Mouse (Mus musculus) stomach, embryonic 14.5 days (tissue): ENCODE measurements around the gene Cav1. TPM values are rescaled to one million over a fixed set of nuclear protein-coding genes. Genes with fewer than 3 reads are reported as not detected.

ENCODE experiments used
- ATAC-seq: fragments of 200-750 bp; cut with Nextera tagmentation; 2 replicates; pipeline ENCODE4 v1.8.0; 2017; ENCODE audit warnings: low read depth, moderate TSS enrichment; ENCODE audit not compliant: insufficient number of reproducible peaks, insufficient read depth, low FRiP score
- H3K27ac ChIP-seq: fragments of 300-500 bp; sonication (generic); 2 replicates; pipeline ENCODE4 v1.5.1; 2014; ENCODE audit warnings: mild to moderate bottlenecking, low read length, moderate library complexity, mixed read lengths
- H3K27me3 ChIP-seq: fragments of 300-500 bp; sonication (generic); 2 replicates; pipeline ENCODE4 v1.6.1; 2014; ENCODE audit warnings: low read length, control low read depth, mixed read lengths; ENCODE audit not compliant: control insufficient read depth, insufficient read depth
- H3K36me3 ChIP-seq: fragments of 300-500 bp; sonication (generic); 2 replicates; pipeline ENCODE4 v1.6.1; 2014; ENCODE audit warnings: mild to moderate bottlenecking, control low read depth, low read length, moderate library complexity, mixed read lengths; ENCODE audit not compliant: control insufficient read depth, insufficient read depth
- H3K4me1 ChIP-seq: fragments of 300-500 bp; sonication (generic); 2 replicates; pipeline ENCODE4 v1.6.1; 2014; ENCODE audit warnings: low read length, control low read depth, mixed read lengths; ENCODE audit not compliant: control insufficient read depth, insufficient read depth
- H3K4me2 ChIP-seq: fragments of 300-500 bp; sonication (generic); replicated peaks from 2 replicates; pipeline ENCODE4 v1.6.1; 2014; ENCODE audit warnings: low read depth, low read length, control low read depth
- H3K4me3 ChIP-seq: fragments of 300-500 bp; sonication (generic); 2 replicates; pipeline ENCODE4 v1.5.1; 2014; ENCODE audit warnings: low read depth, low read length, control low read depth
- H3K9ac ChIP-seq: fragments of 300-500 bp; sonication (generic); replicated peaks from 2 replicates; pipeline ENCODE4 v1.6.1; 2014; ENCODE audit warnings: low read depth, mild to moderate bottlenecking, control low read depth, low read length, moderate library complexity, mixed read lengths
- H3K9me3 ChIP-seq: fragments of 300-500 bp; sonication (generic); 2 replicates; pipeline ENCODE4 v1.6.1; 2016; ENCODE audit warnings: low read depth, low read length, control low read depth; ENCODE audit not compliant: control insufficient read depth
- WGBS: fragments of 180-500 bp; shearing (Covaris S2); extraction: QIAGEN DNeasy Blood & Tissue Kit; methylation state at CpG from one replicate; pipeline ENCODE4 v1.1.7; 2014; 5-methylcytosine and 5-hydroxymethylcytosine counted together
- polyA plus RNA-seq: library from polyadenylated mRNA; unstranded; fragments of >200 nt; fragmentation: Nextera tagmentation; extraction: Ambion mirVana; gene quantifications from 2 replicates; pipeline ENCODE4 v1.2.1, GENCODE M21; 2014

The Cav1 gene
- polyA plus RNA-seq, 1 experiment from 2014 or later = 350 TPM

DNA sequence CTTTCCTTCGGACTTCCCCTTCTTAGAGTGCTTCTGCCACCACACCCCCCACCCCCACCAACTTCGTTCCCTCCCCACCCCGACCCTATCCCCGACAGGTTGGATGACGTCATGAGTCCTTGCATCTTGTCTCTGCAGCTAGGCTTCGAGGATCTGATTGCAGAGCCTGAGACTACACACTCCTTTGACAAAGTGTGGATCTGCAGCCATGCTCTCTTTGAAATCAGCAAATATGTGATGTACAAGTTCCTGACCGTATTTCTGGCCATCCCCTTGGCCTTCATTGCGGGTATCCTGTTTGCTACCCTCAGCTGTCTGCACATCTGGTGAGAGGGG is 24.4 kb upstream of the Cav1 start:
- Histone ChIP-seq H3K36me3 (no peaks in the 10 kb centered on the region), H3K9ac (peak overlapping the region; percentile 49; the same call in 1 of the 2 replicates), H3K4me3 (peak overlapping the region; percentile 42), H3K4me2 (peak overlapping the region; percentile 82), H3K27me3 (no peaks in the 10 kb centered on the region), H3K27ac (peak overlapping the region; percentile 73; the same call in 1 of the 2 replicates), H3K4me1 (peaks cover 10% of the 10 kb centered on the region), H3K9me3 (no peaks in the 10 kb centered on the region)
- 18% methylated on average over 8 of the region's 8 CpGs for WGBS
- ATAC-seq = peak; percentile 39; the same call in 1 of the 2 replicates

- H3K9me3 ChIP-seq = no peaks in the 10 kb centered on the region
- H3K4me3 ChIP-seq = peak overlapping the region; percentile 42
- peaks cover 10% of the 10 kb centered on the region for H3K4me1 ChIP-seq
- no peaks in the 10 kb centered on the region for H3K36me3 ChIP-seq
- 0 out of 2 replicates have a peak, but pooled peaks have one; percentile 46 for ATAC-seq
- H3K4me2 ChIP-seq = peak overlapping the region; percentile 82
- H3K9ac ChIP-seq = peak overlapping the region; percentile 49; the same call in 1 of the 2 replicates
- no peaks in the 10 kb centered on the region for H3K27me3 ChIP-seq
- H3K27ac ChIP-seq = peak overlapping the region; percentile 73
- 30% methylated on average over 5 of the region's 5 CpGs for WGBS
These were observed 24.0 kb upstream of the Cav1 start for GRCm38 (mm10) chr6:17282159-17282558.

DNA sequence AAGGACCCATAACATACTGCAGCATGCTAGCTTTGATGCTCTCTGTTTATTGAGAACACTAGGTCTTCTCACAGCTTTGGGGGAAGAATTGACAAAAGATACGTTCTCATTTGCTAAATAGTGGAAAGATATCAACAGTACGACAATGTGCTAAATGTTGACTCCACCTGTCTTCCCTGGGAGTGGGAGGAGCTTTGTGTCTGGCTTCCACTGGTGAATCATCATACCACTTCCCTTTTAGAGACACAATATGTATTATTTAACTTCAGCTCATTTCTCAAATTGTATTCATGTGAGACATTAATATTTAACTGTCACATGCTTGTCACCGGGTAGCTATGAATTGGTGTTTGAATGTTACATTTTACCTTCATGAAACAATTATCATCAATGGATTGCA is 22.3 kb upstream of the Cav1 start:
- H3K4me3 ChIP-seq = no peak overlapping the region
- 75% methylated on average over 3 of the region's 3 CpGs for WGBS

DNA sequence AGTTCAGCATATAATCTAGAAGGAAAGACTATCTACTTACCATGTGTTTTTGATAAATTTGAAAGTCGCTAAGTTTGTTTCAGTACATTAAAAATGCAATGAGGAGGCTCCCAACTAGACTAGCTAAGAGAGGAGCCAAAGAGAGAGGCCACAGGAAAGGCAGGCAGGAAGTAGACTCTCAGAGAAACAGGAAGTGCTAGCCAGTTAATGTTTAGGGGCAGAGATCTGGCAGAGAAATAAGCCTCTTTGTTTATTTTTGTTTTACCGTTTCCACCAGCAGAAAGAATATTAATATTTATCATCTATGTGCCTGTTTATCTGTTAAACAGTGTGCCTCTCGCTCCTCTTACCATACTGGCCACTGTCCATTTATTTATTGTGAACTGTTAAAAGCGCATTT is 19.8 kb upstream of the Cav1 start:
- Histone ChIP-seq H3K4me2 (no peak overlapping the region), H3K4me3 (no peak overlapping the region), H3K4me1 (peaks cover 10% of the 10 kb centered on the region), H3K9me3 (no peaks in the 10 kb centered on the region), H3K27ac (no peak overlapping the region), H3K36me3 (no peaks in the 10 kb centered on the region), H3K9ac (no peak overlapping the region), H3K27me3 (no peaks in the 10 kb centered on the region)
- ATAC-seq = no peak
- 64% methylated on average over 4 of the region's 4 CpGs for whole genome bisulfite sequencing

More for the DNA sequence above, 22.3 kb upstream of the Cav1 start:
- peaks cover 10% of the 10 kb centered on the region for H3K4me1 ChIP-seq
- H3K9me3 ChIP-seq = no peaks in the 10 kb centered on the region
- no peaks in the 10 kb centered on the region for H3K27me3 ChIP-seq
- no peak for ATAC-seq
- no peak overlapping the region for H3K9ac ChIP-seq
- no peak overlapping the region for H3K4me2 ChIP-seq
- no peak overlapping the region for H3K27ac ChIP-seq
- no peaks in the 10 kb centered on the region for H3K36me3 ChIP-seq

DNA sequence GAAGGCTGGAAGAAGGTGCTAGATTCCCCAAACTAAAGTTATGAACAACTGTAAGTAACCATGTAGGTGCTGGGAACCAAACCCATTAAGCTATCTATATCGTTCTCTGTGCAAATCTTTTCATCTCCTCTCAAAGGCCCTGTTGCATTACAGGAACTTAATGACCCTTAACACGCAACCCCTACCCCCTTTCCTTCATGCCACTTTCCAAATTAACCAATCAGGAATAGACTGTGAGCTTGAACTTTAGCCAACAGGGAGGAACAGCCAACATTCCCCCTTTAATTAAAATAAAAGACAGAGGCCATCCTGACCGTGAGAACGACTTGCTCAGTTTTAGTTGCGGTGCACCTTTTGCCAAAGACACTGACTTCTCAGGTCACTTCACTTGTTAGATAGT is 11.0 kb upstream of the Cav1 start:
- H3K4me3 ChIP-seq = no peak overlapping the region
- H3K27ac ChIP-seq = no peak overlapping the region
- H3K4me2 ChIP-seq = no peak overlapping the region
- no peaks in the 10 kb centered on the region for H3K9me3 ChIP-seq
- H3K36me3 ChIP-seq = no peaks in the 10 kb centered on the region
- H3K4me1 ChIP-seq = no peaks in the 10 kb centered on the region
- H3K27me3 ChIP-seq = no peaks in the 10 kb centered on the region
- ATAC-seq = no peak
- no peak overlapping the region for H3K9ac ChIP-seq
- WGBS = 87% methylated on average over 5 of the region's 5 CpGs

- Histone ChIP-seq H3K9me3 (no peaks in the 10 kb centered on the region), H3K4me3 (peak overlapping the region; percentile 43), H3K36me3 (no peaks in the 10 kb centered on the region), H3K4me1 (no peaks in the 10 kb centered on the region), H3K4me2 (peak overlapping the region; percentile 76), H3K27ac (peak overlapping the region; percentile 78), H3K27me3 (0 out of 2 replicates have a peak, but pooled peaks cover 4% of the 10 kb centered on the region), H3K9ac (peak overlapping the region; percentile 46)
- ATAC-seq = peak; percentile 31; the same call in 1 of the 2 replicates
- WGBS = under 1% methylated on average over 19 of the region's 19 CpGs
These were observed 629 bp downstream of the Cav1 start for GRCm38 (mm10) chr6:17306602-17307325.

DNA sequence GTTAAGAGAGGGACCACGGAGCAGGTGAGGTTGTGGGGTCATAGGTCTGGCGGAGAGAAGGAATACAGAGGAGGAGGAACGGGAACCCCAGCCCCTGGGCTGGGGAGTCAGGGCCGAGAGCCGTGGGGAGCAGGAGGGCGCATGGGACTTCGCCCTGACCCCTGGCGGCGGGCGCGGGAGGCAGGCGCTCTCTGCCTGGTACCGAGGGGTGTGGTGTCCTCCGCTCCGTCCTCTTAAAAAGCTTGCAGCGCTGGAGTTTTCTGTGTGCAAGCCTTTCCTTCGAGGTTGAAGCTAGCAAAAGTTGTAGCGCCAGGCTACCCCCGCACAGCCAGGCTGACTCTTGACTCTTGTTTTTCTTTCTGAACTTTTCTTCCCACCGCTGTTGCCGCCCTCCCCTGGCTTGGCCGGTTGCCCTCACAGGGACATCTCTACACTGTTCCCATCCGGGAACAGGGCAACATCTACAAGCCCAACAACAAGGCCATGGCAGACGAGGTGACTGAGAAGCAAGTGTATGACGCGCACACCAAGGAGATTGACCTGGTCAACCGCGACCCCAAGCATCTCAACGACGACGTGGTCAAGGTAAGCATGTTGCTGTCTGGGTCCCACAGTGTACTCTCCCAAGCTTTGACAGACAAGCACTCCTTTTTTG is 1.5 kb downstream of the Cav1 start:
- Histone ChIP-seq H3K9ac (peak overlapping the region; percentile 46), H3K4me3 (peak overlapping the region; percentile 43), H3K27ac (peak overlapping the region; percentile 78), H3K4me1 (no peaks in the 10 kb centered on the region), H3K4me2 (peak overlapping the region; percentile 76), H3K36me3 (no peaks in the 10 kb centered on the region), H3K27me3 (0 out of 2 replicates have a peak, but pooled peaks cover 4% of the 10 kb centered on the region), H3K9me3 (no peaks in the 10 kb centered on the region)
- 3% methylated on average over 31 of the region's 31 CpGs for WGBS
- peak; percentile 81 for ATAC-seq

DNA sequence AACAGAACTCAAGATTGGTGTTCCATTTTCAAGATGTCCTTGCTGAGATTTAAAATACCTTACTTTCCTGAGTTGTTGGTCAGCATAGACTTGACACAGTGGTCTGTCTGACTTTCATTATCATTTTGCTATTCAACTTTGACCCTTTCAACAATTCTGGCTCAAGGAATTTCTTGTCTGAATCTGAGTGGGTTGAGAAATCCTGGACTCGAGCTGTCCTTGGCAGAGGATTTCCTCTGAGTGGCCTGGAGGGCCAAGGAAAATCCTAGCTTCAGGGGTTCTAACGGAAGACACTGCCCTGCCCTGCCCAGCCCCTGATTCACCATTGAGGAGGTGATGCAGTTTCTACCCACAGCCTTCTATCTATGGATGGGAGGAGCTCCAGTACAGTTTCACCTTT is 2.5 kb downstream of the Cav1 start:
- no peaks in the 10 kb centered on the region for H3K36me3 ChIP-seq
- H3K4me2 ChIP-seq = peak overlapping the region; percentile 76
- H3K27ac ChIP-seq = no peak overlapping the region
- no peak overlapping the region for H3K9ac ChIP-seq
- H3K4me1 ChIP-seq = no peaks in the 10 kb centered on the region
- H3K9me3 ChIP-seq = no peaks in the 10 kb centered on the region
- 47% methylated on average over 2 of the region's 2 CpGs for WGBS
- H3K27me3 ChIP-seq = 0 out of 2 replicates have a peak, but pooled peaks cover 4% of the 10 kb centered on the region
- no peak for ATAC-seq
- H3K4me3 ChIP-seq = peak overlapping the region; percentile 43; the same call in 1 of the 2 replicates
